Mouse (Mus musculus) spleen, postnatal 36 days (tissue): ENCODE measurements around the gene Cdpf1.
"Not testable (repeated sequence)": the region's sequence is repeated elsewhere in the genome, so short reads cannot be mapped to it uniquely, and the experiment has no call there.

ENCODE experiments used
- DNase-seq, 2 experiments: peaks; one replicate each; pipeline ENCODE4 v3.0.0; 2022; ENCODE audit warnings: low spot score in 2 of 2, mixed read lengths in 1 of 2

The Cdpf1 gene

DNA sequence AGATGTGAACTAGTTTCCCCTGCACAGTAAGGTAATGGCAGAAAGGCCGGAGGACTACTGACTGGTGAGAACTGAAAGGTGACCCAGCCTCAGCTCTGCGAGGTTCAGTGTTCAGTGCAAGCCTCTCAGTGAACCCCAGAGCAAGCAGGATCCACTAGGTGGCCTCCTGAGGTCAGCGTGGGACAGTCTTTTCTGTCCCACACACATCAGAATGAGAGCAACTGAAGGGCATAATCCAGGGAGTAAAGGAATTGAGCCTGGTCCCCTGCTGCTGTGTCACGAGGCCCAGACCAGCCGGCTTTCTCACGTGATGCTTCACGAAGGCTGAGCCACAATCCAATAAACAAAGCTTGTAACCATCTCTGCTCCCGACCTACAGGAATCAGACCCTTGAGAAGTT is 3.1 kb downstream of the Cdpf1 start:
- DNase-seq: no peak

DNA sequence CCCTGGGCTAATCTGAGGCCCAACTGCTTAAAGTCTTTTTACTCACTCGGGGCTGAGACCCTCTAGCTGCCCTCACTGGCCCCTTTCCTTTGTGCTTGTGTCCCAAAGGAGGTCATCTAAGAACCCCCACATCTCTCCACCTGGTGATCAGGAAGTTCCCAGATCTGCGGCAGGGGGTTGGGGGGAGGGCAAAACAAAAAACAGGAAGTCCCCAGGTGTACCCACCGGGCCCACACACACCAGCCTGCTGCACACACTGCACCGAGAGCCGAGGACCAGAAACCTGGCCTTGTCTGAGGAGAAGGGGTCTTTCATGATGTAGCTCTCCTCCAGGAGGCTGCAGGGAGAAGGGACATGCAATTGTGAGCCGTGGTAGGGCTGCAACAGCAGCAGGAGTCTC is 3.5 kb downstream of the Cdpf1 start:
- DNase-seq: no peak

DNA sequence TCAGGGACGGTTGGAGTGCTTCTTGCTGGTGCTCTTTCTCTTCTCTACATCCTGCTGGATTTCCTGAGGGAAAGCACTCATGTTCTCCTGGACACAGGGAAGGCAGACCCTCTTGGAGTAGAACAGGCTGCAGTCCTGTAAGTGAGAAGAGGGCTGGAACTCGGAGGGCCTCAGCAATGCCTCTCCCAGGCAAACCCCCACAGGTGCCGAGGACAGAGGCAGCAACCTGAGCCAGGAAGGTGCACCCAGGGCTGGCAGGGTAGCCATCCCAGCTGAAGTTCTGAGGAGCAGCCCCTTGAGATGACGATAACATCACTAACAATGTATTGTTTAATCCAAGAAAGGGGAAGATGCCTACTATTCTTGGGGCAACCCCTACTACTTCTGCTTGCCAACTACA is 4.1 kb downstream of the Cdpf1 start:
- no peak for DNase-seq

DNA sequence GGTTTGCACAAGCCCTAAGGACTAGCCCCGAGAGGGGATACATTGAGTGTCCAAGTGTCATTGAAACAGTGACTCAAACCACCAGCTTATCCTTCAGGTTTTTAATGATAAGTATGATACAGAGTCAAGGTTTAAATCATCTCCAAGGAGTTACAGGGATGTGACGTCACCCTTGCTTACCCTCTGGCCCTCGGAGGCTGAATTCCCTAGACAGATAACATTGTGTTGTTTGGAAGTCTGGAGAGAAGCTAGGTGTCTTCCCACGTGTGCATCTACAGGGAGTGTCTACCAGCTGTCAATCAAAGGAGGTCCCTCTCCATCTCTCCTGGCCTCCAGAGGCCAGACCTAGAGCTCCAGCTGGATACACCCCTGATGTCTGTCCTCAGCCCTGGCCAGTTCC is 4.6 kb downstream of the Cdpf1 start:
- DNase-seq: no peak

DNA sequence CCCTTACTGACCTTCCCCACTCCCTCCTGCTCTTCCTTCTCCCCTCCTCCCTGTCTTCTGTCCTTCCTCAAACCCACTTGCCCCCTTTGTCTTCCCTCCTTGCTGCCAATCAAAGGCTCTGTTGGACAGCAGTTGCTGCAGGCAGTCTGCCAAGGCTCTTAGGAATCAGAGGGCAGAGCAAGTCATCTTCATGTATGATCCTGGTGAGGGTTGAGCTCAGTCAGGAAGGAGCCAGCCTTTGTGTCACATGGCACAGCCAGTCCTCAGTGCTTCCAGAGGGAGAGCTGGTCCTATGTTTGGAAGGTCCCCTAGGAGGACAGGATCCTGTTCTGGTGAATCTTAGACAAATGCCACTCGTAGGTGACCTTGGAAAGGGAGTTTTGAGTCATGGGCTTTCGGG is 8.6 kb downstream of the Cdpf1 start:
- DNase-seq: no peak

DNA sequence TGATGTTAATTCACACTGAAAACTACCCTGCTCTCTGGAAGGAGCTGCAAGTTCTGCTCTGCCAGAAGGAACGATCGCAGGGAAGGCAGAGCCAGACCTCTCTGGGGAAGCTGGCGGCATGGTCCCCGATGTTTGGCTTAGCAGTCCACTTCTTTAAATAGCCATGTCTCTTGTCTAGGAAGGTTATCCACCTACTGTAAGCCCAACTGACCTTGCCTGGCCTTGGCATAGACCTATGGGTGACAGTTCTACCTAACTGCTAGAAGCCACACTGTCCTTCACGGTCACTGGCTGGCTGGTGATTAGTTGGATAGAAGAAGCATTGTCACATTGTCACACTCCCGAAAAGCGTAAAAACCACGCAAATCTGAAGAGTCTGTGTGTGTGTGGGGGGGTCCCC is 12.8 kb downstream of the Cdpf1 start:
- DNase-seq: no peak

DNA sequence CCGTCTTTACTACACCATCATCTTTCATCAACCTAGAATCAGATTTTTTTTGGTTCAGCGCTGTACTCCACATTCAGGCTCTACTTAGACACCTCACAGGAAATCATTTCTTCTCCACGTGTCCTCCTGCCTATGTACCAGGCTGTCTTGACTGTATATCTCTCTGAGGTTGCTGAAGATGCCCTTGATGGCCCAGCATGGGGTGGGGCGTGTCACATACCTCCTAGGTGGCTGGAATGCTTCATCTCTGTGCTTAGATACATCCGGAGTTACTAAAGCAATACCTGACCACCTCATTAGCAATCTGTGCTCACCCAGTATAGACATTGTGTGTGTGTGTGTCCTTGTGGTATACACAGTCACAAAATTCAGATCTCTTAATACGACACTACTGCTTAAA is 16.0 kb downstream of the Cdpf1 start:
- no peak for DNase-seq

DNA sequence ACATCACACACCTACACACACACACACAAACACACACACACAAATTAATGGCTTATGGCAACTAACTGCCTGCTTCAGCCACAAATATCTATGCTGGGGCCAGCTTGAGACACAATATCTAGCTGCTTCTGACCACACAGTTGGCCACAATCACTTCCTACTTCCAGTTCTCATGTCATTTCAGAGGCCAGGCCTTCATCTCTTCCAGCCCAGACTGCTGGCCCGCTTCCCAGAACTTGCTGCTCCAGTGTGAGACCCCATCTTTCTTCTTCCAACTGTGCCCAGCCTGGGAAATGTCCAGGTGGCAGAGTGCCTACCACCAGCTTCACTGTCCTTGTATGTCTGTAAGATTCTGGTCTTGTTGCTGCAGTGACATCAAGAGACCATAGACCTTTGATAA is 18.7 kb downstream of the Cdpf1 start:
- DNase-seq: no peak

DNA sequence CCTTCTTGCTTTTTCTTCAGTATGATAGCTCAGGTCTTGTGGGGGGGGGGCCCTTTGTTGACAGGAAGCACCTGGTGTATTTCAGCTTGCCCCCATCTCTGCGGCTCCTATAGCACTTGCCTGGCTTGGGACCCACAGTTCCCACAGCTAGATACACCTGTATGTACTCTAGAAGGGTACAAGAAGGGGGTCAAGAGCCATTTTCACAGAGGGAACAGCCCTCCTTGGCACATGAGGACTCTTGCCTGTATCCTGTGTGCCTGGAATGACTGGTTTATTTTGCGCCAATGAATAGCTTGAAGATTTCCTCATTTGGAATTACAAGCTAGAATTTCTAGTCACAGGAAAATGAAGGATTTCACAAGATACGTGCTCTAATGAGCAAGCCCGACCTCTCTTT is 20.0 kb downstream of the Cdpf1 start:
- no peak for DNase-seq

DNA sequence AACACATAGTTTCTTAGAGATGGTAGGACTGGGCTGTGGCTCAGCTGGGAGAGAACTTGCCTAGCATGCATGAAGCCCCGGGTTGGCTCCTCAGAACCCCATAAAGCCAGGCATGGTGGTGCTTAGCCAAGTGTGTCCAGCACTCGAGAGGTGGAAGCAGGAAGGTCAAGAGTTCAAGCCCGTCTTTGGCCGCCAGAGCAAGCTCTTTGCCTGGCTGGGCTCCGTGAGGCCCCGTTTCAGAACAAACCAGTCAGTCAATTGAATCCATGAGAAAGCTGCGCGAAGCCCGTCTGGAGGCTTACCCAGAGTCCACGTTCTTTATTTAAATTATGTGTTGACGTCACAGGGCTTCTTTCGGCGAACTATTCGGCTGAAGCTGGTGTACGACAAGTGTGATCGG is 22.9 kb downstream of the Cdpf1 start:
- DNase-seq: no peak

DNA sequence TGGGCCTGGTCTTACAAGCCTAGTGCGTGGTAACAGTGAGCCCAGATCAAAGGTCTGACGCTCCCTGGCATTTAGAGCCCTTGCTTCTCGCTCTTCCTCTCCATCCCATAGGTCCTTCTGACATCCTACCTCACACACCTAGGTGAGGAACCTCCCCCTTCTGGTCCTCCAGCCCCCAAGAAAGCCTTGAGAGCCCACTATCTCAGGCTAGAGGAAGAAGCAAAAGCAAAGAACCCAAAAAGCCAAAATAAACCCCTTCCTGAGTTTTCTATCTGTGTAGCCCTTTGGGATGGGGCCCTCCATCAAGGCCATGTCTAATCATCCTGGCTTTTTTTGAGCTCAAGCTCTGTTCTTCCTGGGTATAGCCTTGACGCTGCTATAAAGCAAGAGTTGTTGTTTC is 23.4 kb downstream of the Cdpf1 start:
- DNase-seq: no peak

DNA sequence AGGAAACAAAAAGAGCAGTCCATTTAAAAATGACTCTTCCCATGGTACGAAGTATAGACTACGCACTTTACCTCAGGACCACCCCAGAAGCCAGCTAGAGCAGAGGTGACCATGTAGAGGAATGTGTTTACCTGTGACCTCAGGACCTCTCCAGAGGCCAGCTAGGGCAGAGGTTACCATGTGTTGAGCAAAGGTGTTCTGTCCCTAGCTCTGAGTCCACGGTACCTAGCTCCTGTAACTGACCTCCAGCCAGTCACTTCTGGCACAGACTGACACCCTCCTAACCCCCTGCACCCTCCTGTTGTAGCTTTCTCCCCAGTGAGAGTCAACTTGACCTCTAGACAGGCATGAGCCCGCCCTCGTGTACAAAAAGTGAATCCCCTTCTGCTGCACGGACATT is 24.0 kb downstream of the Cdpf1 start:
- DNase-seq: no peak

DNA sequence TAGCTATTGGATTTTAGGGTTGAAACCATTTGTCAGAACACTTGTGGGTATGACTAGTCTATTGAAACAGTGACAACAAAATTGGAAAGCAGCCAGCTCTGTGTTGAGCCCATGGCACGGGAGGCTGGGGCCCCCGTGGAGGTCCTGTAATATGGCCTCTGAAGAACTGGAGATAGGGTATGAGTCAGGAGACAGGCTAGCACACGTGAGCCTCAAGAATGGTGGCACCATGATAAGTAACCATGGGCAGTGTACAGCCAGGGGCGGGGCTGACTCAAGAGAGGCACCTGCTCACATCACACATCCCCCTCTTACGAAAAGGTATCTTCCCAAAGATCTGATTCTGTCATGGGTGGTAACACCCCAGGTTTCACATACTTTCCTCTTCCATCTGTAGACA is 24.8 kb downstream of the Cdpf1 start:
- no peak for DNase-seq

DNA sequence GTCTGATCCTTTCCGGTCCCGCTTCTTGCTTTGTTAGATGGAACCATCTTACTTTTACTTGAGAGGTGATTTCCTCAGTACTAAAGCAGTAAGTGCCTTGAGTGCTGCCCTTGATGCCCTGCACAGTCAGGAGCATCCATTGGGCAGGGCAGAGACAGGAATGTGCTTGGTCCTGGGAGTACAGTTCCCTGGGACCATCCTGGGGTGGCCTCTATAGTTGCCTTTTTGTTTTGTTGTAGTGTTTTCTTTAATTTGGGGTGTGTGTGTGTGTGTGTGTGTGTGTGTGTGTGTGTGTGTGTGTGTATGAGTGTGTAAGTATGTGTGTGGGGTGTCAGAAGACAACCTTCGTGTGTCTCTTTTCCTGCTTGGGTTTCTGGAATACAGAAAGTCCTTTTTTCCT is 27.2 kb downstream of the Cdpf1 start:
- no peak for DNase-seq

DNA sequence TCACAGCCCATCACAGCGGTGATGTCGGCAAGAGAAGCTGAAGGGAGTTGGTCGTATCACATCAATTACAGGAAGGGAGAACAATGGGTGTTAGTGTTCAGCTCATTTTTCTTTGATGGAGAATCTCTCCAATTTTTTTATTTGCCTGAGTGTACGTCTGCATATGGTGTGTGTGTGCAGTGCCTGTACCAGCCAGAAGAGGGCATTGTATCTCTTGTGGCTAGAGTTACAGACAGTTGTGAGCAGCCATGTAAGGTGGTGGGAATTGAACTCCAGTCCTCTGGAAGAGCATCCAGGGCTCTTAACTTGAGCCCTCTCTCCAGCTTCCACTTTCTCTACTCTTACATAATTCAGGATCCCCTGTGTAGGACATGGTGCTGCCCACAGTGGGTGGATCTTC is 28.4 kb downstream of the Cdpf1 start:
- no peak for DNase-seq

DNA sequence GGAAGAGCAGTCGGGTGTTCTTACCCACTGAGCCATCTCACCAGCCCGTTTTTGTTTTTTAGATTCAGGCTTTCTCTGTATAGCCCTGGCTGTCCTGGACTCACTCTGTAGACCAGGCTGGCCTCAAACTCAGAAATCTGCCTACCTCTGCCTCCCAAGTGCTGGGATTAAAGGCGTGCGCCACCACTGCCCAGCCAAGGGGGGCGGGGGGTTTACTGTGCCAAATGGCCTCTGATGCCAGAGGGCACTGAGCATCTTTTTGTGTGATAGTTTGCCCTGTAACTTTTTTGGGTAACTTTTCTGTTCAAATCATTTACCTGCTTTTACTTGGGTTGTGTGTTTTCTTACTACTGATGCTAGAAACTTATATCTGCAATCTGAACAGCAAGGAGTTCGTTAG is 32.6 kb downstream of the Cdpf1 start:
- DNase-seq: not testable (repeated sequence)

DNA sequence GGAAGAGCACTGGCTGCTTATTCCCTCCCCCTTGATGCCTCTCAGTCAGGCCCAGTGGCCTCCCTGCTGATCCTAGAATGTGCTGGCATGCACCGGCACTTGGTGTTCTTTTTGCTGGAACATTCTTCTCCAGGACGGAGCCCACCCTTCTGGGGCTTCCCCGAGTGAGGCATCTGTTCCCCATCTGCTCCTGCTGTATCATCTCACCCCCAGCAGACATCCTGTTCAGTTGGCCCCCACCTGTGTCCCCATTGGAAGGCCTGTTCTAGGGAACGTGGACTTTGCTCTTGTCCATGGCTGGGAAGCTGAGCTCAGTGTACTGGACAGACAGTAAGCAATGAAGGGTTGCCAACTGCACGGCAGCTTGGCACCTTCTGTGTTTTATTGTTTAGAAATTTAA is 34.7 kb downstream of the Cdpf1 start:
- no peak for DNase-seq

DNA sequence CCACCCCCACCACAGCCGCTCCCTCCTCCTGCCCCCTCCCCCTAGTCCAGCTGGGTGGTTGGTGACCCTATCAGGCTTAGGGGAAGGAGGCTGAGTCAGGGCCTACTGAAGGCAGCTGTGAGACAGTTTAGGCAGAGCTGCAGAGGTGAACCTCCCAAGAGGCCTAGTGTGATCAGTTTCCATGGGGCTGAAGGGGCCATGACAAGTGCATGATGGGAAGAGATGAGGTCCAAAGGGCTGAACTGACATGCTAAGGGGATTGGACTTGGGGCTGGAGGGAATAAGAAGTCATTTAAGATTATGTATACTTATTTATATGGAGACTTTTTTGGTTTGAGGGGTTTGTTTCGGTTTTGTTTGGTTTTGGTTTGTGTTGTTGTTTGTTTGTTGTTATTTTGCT is 35.3 kb downstream of the Cdpf1 start:
- no peak for DNase-seq

DNA sequence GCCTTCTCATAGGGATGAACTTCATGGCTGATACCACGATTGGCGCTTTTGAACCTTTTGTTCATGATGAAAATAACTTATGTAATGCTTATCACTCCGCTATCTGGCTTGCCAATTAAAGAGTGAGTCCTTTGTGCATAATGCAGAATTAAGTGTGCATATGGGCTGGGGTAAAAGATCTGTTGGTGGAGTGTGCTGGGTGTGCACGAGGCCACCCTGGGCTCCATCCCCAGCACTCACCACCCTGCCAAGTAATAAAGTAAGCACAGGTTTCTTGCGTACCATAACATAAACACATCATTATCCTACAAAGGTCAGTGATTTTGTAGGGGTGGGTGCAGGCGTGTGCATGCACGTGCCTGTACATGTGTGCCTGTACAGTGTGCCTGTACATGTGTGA is 36.5 kb downstream of the Cdpf1 start:
- no peak for DNase-seq

DNA sequence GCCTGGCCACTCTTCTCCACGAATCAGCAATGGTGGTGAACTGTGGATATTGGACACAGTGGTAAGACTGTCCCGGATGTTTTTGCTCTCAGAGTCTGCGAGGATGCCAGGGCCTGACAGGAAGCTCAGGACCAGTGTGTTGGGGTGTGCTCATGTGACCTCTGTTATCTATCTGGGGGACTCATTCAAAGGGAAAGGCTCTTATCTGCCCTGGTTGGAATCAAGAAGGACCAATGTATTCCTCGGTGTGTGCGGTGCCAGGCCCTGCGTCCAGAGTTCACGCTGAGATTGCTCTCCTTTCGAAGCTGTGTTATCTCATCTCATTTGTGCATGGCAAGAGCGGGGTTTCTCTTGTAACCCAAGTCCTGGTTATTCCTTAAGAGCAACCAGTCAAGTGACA is 37.1 kb downstream of the Cdpf1 start:
- no peak for DNase-seq

DNA sequence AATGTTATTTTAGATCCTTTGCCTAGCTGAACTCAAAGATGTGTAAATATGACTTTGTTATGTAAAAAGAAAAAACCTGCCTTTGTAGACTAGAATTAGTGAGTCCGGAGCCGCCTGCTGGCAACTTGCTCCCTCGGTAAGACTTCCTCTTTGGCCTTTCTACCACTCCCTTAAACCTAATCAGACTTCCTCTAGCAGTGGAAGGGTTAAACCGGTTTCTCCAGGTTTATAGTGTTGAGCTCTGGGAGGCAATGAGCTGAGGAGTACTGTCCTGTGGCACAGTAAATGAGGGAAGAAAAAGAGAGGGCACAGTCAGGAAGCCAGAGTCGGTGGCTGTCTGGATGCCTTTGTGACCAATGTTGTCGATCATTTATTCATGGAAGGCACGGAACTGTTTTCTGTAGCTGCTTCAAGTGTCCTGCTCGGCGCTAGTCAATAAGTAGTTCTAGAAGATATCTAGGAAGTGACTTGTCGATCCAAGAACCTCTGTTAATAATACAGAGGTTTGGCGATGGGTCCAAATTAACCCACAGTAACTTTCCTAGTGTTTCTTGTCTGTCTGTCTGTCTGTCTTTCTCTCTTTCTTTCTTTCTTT is 39.3 kb downstream of the Cdpf1 start:
- DNase-seq: no peak

DNA sequence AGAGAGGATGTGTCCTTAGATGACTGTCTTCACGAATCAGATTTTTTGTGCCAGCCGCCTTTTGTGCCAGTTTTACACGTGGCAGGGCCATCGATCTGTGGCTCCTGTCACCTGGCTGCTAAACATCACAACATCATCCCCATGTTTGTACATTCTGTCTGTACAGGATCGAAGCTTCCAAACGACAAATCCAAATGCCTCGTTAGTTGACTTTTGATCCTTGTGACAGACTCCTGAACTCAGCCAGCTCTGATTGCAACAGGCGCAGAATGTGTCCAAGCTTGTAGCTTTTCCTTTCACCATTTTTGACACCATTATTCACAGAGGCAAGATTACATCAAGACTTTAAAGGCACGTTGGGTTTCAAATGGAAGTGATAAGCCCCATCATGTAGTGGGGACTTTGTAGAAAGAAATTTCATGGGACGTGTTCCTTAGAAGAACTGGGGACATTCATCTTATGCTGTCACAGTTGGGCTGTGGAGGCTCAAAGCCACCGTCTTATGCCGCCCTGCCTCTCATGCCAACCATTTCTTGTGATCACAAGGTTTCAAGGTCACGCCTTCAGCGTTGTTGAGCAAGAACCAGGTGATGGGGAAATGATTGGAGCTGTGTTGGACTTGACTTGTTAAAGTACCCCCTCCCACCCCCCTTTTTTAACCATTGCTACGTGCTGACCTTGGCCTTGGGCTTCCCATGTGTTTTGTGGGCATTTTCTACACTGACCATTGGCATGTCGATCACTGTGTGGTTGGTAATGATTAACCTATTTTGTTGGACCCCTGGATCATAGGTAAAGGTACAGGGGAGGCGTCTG is 40.0 kb downstream of the Cdpf1 start:
- no peak for DNase-seq

DNA sequence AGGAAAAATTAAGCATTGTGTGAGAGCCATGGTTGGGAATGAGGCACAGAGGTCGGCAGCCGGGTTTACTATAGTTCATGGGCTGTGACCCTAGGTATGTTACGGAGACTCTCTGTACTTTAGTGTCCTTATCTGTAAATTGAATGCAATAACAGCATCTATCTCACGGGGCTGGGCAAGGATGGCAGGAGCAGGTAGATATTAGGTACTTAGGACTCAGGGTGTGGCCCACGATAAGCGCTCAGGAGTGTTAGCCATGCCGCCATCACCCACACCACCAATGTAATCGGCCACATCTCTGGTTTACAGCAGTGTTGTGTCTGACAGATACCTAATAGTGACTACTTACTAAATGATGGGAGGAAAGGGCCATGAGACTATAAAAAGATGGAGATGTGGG is 42.5 kb downstream of the Cdpf1 start:
- no peak for DNase-seq

DNA sequence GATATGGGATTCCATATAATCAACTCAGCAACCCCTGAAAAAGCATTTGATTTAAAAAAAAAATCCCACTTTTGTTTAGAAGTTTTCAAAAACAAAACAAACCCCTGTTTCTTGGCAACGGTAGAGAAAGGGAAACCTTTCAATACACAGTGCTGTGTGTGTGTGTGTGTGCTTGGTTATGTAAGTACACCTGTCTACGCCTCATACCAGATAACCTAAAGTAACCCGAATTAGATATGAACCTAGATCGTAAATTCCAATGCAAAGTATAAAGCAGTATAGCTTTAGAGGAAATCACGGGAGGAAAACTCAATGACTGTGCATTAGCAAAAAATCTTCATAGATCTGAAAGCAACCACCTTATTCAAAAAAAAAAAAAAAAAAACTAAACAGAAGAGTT is 44.8 kb downstream of the Cdpf1 start:
- DNase-seq: no peak
